Mouse (Mus musculus): ENCODE results near the gene Fmc1.

DNA sequence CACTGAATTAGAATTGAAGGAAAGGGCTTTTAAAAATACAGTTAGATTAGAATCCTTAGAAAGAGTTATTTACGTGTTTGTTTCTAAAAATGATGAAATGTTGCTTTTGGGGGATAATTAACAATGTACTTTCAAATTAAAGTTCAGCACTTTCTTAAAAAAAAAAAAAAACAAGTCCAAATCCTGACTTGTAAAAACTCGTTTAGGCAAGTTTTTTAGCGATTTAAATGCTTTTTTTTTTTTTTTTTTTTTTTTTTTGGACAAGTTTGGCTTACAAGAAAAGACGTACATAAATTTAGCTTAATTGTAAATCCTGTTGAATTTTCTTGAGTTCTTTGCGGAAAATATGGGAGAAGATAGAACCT lies 19.3 kb downstream of the Fmc1 start:
- TF ChIP-seq CTCF (IDR thresholded peaks at IDR 0.05; ENCODE audit: borderline replicate concordance, insufficient read depth, low read length) (no peak), POLR2A (IDR thresholded peaks at IDR 0.05; ENCODE audit: low read depth, low read length) (no peak)
